Mouse (Mus musculus) naive thymus-derived CD4-positive, alpha-beta T cell, adult 2 months (primary cell): ENCODE results near the gene Esam.

ENCODE experiments used
- DNase-seq: peaks from one replicate; pipeline ENCODE4 v3.0.0-alpha.2; 2011; ENCODE audit warnings: low read depth

The Esam gene

DNA sequence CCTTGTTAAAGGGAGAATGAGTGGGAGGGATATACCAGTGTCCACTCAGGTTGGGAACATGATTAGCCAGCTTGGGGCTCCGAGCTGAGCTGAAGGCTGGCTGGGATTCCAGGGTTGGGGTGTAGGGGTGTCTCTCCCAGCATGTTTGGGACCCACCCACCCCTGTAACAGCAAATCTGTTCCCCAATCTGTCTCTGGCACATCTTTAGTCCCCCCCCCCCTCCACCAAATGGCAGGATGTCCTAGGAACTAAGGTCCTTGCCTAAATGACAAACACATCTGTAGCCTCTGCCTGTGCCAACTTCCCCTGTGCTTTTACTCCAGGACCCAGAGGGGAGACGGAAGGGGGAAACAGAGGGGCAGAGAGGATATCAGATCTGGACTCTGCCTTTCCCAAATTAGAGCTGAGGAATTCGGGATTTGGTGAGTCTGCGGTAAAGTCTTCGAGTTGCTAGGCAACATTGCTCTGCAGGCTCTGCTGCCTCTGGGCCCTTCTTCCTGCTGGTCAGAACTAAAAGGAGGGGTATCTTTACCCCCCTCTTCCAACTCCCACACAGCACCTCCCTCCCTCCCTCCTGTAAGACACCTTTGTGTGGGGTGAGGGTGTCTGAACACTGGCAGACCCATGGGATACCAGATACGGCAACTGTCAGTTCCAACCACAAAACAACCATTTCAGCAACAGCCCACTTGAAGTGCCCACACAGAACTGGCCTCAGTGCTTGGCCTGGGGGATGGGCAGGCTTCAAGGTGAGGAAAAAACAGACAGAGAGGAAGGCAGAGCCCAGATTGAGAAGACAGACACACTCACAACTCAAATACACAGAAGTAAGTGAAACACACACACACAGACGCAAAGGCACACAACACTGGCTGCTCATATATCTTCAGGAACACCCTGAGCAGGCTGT lies 27.2 kb downstream of the Esam start, which contains the start of gene Siae:
TSS of gene Siae (plus strand) at position 861 of the 911 bp plus-strand sequence.
- no peak for DNase-seq

DNA sequence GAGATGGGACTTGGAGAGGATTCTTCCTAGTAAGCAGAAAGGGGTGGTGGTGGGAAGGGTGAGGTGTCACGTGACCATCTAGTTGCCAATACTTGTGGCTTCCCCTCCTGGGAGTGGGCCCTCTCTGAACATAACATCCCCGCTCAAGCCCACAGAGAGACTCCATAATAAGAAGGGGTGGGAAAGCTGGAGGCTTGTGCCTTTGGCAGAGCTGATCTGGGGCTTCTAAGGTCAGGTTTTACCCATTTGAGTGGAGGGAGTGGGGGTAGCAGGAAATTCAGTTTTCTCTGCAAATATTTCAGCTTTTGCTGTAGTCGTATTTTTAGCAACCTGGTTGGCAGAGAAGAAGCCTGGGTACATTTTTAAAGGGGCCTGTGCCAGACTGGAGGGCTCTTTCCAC lies 28.5 kb downstream of the Esam start:
- DNase-seq, result no peak

DNA sequence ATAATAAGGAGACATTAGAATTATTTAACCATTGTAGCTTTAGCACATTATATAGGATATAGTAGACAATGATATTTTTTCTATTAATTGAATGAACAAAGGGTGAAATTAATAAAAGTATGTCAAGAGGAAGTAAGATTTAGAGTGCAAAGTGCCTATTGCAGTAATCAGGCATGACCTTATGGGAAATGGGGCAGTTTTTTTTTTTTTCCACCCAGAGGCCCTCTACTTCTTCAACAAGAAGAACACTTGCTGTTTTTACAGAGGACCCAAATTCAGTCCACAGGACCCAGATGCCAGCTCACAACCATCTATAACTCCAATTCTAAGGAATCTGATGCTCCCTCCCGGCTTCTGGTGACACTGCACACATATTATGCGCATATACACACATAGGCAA lies 32.7 kb downstream of the Esam start:
- no peak for DNase-seq

DNA sequence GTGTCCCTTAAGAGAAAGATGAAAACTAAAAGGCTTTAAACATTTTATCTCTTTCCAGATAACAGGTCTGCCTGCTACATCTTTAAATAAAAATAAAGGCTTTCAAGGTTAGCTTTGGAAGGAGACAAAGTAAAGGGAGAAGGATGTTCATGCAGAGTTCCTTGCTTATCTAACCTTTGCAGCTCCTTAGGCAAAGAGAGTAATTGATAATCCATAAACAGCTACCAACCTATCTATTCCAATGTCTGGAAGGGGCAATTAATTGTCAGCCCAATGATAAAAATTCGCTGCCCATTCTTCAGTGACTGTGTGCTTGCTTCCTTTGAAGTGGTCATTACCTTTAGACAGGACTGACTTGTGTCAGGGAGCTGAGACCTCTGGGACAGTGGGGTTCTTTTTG lies 35.9 kb downstream of the Esam start:
- no peak for DNase-seq

DNA sequence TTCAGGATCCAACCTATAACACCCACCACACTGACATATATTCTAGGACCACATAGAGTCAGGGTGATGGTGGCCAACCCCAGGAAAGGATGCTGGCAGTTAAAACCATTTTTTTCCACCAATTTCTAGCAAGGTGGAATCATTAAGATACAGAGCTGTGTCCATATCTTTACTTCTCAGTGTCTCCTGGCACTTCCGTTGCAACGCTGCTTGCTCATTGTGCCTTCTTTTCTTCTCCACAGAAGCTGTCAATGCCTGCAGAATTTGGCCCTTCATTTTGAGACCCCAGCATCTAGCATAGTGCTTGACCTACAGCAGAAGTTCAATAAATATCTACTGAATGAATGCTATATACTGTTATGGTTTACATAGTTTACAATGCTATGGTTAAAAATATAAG lies 39.1 kb downstream of the Esam start:
- DNase-seq, result no peak

DNA sequence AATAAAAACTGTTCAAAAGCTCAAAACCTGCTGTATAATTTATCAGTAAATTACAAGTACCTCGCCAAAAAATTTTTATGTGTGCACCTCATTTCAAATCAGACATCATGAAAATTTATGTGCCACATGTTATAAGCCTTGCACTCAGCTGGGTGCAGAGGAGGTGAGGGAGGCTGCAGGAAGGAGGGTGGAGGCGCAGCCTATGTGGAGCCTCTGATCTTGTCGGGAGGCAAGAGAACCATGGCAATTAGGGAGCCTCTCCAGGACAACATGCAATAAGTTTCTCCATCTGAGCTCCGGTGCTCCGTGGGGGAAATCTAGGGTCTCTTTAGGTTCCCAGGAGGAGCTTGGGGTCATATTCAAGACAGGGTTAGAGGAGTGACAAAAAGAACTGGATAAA lies 39.6 kb downstream of the Esam start:
- no peak for DNase-seq

DNA sequence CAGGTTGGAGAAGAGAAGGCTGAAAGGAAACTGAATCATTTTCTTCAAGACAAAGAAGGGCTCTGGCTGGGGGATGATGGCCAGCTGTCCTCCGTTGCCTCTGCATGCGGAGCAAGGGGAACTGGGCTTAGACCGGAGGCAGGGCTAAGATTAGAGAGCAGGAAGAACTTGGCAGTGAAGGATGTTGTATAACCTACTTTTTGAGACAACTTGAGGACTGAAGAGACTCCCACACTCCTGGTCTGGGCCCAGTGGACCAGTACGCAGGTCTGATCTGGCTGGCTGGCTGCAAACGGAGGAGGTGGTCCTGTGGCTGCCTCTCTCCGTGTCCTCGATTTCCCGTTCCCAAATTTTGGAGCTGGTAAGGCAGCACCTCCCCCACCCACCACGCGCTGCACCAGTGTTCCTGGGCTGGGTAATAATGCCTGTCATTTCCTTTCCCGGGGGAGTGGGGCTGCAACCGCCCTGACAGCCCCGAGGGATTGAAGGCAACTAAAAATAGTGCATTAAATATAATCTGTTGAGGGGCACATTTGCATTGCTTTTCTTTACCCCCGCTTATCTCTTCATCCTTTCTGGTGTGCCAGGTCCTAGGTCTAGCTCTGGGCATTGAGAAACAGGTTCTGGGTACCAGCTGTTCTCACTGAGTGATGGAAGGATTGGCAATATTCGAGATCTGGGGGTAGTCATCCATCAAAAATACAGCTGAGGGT lies 40.2 kb downstream of the Esam start:
- no peak for DNase-seq

DNA sequence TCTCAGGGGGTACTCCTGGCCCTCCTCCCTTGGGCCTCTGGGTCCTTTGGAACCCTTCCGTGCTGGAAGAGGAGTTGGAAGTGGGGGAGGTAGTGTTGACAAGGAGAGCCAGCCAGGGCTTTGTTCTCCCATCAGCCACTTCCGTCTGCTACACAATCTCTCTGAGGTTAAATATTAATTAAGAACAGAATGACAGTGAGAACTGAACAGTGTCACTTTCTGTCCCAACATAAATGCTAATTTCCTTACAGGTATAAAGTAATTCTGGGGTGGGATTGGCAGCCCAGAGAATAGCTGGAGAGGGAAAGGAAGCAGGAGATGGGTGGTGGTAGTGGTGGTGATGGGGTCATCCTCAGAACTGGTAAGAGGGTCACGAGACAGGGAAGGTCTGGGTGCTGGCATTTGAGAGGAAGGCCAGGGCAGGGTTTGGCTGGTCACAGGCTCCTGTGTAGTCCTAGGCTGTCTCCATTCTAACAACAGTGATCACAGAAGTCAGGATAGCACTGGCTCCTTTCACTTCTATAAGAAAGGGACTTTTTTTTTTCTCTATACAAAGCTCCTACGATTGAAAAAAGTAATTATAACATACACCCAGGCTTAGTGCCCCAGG lies 40.8 kb downstream of the Esam start:
- DNase-seq, result no peak

DNA sequence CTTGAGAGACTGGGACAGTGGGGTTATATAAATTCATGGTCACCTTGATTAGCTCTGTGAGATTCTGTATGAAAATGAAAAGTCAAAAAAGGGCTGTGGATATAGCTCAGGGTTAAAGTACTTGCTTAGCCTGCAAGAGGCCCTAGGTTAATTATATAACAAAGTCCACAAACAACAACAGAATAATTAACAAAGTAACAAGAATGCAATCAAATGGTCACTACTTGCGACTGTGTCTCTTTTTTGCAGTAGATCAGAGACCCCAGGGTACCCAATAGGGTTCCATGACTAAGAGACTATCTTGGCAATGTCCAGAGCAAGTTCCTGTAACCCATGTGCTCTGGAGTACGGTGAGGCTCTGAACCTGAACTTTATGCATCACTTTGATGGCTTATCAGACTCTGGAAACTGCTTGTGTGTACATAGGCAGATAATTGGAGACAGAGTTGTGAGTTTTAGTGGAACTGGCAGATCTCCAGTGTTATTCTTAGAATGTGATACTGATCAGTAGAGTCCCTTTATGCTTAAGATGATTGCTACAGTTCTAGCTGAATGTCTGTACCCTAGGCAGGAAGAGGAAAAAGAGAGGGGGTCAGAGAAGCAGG lies 41.5 kb downstream of the Esam start:
- no peak for DNase-seq

DNA sequence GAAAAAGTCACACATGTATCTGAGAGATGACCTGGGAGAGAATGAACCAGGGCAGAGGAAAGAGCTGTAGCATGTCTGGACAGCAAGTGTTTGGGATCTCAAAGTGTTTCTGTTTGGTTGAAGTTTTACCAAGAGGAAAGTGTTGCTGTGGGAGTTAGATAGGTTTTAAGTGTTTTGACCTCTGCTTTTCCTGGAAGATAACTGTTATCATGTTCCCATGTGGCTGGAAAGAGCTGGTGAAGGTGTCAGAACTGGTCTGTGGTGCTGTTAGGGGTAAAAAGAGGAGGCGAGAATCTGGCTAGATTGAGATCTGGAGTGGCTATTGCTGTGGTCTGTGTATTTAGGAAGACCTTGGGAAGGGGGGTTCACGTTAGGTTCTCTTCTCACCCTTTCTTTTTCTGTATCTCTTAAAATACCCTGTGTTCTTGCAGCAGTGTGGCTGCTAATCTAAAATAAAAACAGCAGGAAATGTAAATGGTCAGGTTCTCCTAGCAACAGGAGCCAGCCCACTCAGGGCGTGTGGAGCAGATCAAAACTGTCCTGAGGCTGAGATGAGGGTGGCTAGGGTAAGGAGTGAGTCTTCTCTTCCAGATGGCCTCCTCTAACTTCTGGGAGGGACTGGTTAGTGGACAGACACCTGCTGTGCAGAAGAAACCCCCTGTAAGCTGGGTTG lies 44.5 kb downstream of the Esam start:
- DNase-seq, result no peak

DNA sequence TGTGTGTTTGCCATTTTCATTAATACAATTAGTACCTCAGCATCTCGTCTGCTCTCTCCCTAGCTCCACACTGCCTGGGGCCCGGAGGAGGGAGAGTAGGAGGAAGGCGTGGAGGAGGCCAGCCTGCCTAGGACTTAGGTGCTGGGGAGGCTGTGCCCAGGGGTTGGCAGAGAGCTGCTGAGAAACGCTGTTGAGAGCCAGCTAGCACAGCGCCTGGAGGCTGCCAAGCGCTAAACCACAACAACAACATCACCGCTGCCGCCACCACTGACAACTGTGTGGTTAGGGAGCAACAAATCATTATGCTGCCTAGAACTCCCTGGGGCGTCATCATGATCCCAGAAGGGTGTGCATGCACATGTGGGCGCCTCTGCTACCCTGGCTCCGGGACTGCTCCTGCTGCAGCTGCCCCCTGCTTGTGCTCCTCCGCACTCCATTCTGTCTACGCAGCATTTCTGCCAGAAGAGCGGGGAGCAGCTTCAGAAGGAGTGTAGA lies 48.6 kb downstream of the Esam start:
- DNase-seq, result peak; percentile 7

DNA sequence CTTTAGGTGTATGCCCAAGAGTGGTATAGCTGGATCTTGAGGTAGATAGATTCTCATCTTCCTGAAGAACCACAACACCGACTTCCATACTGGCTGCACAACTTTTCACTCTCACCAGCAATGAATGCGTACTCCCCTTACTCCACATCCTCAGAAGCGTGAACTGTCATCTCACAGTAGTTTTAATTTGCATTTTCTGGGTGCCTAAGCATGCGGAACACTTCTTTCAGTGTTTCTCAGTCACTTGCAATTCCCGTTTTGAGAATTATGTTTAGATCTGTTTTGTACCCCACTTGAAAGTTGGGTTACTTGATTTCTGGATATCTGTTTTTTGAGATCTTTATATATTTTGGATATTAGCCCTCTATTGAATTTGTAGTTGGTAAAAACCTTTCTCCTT lies 55.7 kb downstream of the Esam start:
- no peak for DNase-seq

DNA sequence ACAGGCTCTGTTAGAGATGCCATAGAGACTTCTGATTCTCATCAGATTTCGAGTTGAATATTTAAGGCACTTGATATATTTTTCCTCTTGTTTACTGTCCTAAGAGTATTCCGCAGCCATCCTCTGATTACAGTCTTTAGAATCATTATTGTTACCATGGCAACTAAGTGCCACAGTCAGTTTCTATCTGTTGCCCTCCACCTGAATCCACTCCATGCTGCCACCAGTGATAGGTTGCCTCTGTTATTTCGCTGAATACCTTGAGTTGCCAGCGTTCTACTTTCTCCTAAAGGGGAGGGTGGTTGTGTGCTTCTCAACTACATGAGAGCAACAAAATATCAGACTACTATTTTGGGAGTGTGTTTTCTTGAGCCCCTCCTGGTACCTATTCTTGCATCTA lies 58.8 kb downstream of the Esam start:
- DNase-seq, result no peak
